Mouse (Mus musculus) cerebellum, postnatal 36 days (tissue): ENCODE results near the gene Arhgef6.
A peak's percentile ranks its signal among the peaks of the same experiment; 100 is the strongest.

Experiments used
- DNase-seq, 2 experiments: peaks; one replicate each; pipeline ENCODE4 v3.0.0; 2021 to 2022; ENCODE audit warnings: mixed read lengths in 2 of 2

The Arhgef6 gene

GRCm38 (mm10) chrX:57338371-57339211 lies at the start of gene Arhgef6:
Arhgef6 (minus strand) TSS chrX:57338729.
- no peak for DNase-seq

GRCm38 (mm10) chrX:57380915-57381314 lies 42.4 kb upstream of the Arhgef6 start:
- peak; percentile 16 to 21 for DNase-seq

DNA sequence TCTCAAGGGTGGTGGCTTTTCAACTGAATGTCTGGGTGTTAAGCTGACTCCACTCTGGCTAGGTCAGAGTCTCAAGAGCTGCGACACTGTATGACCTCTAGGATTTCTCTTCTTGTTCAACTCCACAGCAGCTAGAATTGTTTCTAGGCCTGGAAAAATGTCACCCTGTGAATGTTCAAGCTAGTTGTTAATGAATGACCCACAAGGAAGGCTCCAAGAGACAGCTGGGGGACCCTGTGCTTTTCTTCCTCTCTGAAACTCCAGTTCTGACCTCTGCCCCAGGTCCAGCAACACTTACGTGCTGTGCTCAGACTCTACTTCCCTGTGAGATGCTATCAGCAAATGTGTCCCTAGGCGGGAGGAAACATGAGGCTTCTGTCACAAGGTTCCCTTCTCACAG lies 40.0 kb upstream of the Arhgef6 start:
- no peak for DNase-seq

GRCm38 (mm10) chrX:57377096-57377495 lies 38.6 kb upstream of the Arhgef6 start:
- no peak for DNase-seq

DNA sequence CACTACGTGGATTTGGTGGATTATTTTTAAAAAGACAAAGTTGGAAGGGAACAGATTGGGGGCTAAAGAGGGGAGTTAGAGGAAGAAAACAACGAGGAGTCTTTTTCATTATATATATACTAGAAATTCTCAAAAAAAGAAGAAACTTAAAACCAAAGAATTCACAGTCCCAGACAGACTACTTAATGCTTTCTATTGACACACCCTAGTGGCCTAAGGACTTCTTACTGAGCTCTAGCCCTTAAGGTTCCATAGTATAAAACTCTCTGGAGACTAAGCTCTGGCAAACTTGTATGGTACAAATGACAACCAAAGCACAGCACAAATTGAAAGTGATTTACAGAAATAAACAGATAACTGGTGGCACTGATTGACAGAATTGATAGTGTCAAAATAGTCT lies 35.5 kb upstream of the Arhgef6 start:
- DNase-seq = no peak

DNA sequence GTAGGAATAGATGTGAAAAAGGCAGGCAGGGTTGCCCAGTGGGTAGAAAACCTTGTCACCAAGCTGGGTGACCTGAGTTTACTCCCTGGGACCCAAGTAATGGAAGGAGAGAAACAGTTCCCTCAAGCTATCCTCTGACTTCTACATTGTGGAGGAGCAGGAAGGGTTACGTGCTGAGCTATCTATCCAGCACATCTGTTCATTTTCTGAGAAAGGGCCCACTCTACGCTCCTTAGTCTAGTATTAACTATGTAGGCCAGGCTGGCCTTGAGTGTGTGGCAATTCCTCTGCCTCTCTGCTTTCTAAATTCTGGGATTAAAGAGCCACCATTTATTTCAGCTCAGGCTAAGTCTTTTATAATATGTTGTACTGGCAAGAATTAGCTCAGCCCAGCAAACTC lies 35.0 kb upstream of the Arhgef6 start:
- DNase-seq = no peak

DNA sequence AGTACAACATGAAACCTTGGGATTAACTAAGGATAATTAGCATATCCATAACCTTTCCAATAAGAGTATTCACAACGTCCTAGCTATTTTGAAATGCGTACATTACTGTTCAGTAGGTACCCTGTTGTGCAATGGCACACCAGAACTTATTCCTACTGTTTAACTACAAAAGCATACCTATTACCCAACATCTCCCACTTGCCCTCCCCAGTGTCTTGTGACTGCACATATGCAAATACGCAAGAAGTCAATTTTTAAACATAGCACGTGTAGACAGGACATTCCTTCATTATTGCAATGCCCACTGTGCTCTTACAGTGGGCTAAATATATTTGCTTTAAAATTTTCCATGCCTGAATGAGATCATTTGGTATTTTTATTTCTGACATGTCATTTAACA lies 34.4 kb upstream of the Arhgef6 start:
- DNase-seq = no peak

DNA sequence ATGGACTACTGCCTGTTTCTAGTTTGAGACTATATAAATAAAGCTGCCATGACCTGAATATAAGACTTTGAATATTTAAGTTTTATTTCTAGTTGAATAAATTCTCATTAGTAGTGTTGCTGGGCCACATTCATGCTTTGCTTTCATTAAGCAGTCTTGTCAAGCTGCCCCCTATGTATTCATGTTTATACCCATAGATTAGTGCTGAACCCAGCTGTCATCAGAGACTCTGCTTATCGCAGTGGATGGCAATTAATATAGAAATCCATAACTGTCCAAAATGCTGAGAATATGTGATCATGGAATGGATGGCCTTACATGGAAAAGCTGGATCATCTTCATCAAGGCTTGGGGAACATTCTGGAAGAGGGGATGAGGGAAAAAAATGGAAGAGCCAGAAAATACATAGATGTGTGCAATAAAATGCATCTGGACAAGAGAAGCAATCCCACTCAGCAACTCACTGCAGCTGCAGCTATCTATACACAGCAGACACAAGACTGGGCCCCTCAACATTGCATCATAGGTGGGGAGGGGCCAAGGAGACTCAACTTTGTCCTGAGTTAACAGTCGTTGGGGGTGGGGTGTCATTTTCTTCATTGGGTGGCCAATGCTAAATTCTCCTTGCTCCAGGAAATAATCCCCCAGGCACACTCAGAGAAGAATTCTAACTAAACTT lies 26.5 kb upstream of the Arhgef6 start:
- no peak for DNase-seq

DNA sequence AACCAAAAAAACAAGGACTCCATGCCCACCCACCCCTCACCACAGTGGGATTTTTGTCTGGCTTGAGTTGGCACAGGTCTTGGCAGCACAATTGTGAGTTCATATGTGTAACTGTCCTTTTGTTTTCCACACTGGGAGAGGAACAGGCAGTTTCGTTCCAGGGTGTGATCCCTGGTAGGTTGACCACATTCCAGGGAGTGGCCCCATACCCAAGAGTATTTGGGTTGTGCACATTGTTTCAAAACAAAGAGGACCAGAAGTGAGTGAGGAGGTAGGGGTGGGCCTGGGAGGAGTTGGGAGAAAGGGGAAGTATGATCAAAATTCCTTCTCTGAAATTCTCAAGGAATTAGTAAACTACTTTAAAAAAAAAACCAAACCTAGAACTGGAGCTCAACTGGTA lies 20.8 kb upstream of the Arhgef6 start:
- DNase-seq = no peak

DNA sequence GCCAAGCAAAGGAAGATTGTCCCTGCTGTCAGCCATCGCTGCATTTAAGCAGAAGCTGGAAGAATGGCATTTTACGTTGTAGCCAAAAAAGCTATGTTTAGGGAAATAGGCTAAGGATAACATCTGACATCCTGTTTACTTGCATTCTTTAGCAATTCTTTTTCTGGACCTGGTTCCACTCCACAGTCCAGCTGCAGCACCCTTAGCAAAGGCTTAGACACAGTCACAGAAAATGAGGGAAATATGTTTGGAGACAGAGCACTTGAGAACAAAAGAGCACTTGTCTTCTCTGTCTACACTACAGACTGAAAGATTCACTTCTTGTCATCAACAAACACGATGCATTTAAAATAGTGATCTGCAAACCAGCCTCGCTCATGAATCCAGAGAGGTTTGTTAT lies 691 bp upstream of the Arhgef6 start:
- DNase-seq = no peak

GRCm38 (mm10) chrX:57337582-57337981 lies 947 bp downstream of the Arhgef6 start:
- no peak for DNase-seq

- DNase-seq = no peak
Observed at GRCm38 (mm10) chrX:57336958-57337357, 1.6 kb downstream of the Arhgef6 start.

DNA sequence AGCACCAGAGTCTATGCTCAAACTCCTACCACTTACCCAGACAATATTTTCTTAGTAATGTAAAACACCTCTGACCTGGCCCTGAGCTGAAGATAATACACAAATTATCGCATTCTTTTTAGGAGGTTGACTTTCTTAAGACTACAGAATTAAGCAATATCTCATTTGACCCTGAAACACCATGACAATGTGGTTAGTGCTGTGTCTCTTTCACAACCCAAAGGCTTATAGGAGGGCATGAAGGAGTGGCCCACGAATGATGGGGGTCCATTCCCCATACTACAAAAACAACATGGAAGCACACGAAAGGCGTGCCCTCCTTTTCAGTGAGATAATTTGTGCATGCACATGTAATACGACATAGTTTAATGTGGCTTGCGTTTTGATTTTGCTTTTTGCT lies 3.2 kb downstream of the Arhgef6 start:
- DNase-seq = no peak

DNA sequence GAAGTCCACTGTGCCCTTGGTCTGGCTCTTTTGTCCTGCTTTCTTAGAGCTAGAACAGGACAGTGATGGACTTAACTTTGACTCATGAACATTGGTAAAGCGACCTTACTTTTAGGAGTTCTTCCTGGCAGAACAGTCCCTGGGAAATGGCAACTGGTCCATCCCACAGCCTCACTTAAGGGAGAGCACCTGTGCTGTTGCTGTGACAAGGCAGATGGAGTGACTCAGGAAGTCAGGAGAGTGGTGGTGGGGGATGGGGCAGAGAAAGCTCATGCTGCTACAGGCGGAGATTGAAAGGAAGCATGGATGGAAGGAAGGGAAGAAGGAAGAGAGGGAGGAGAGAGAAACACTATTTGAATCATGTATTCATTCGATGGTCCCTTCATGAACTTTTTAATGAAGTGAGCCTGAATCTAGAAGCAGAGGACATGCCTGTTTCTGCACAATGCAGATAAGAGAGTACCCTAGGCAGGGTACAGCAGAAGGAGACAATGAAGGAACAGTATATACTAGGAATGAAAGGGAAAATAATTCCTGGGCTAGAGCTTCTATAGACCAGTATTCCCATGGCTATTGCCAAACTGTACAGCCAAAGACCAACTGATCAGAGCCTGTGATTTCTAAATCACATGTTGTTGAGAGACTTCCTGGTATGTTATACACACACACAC lies 10.7 kb downstream of the Arhgef6 start:
- DNase-seq = no peak

DNA sequence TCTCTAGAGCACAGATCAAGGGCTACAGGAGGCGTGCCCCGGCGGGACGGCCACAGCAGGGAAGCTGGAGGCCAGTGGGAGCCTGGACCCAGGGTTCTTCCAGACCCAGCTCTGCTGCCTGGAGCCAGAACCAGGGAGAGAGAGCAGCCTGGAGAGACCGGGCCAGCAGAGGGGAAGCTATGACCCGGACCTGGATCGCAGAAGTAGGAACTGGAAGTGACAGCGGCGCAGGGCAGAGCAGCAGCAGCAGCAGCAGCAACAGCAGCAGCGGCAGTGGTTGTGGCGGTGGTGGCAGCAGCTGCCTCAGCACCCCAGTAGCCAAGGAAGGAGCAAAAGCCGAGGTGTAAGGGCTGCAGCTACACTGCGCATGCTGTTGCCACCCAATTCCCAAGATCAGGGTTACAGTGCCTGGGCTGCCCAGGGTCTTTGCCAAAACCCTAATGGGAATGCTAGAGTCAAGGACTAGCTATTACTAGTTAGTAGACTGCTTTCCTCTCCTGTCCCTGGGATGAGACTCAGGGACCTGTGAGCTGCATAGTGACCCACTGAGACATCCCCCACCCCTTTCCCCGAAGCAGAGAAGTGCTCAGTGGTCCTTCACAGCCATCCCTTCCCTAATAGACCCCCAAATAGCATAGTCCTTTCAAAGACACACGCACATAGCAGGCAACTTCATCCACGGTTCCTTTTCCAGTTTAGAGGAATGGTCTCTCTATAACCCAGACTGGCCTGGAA lies 11.9 kb downstream of the Arhgef6 start:
- DNase-seq = peak; percentile 7 to 16

DNA sequence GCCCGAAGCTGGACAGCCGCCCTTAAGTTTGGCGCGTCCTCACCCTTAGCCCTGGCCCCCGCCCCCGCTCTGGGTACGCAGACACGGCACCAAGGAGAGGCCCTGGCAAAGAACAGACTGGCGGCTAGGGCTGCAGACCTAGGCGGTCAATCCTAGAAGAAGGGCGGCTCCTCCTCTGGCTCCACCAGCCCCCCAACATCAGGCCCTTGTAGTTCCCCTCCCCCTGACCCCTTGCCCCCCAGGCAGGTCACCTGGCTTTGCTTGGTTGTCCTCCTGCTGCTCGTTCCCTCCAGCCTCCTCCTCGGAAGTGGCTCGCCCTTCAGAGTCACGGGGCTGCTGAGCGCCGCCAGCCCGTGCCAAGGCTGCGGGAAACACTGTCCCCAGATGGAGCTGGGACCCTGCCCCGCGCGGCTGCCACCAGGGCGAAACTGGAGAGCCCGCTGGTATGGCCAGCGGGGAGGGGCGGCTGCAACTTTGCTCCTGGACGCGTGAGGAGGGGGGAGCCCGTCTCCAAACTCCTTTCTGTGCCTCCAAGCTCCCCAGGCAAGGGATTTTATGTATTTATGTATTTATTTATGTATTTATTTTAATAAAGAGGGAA lies 12.6 kb downstream of the Arhgef6 start:
- DNase-seq = peak; percentile 19 to 22

GRCm38 (mm10) chrX:57324891-57325290 lies 13.6 kb downstream of the Arhgef6 start:
- DNase-seq = no peak

DNA sequence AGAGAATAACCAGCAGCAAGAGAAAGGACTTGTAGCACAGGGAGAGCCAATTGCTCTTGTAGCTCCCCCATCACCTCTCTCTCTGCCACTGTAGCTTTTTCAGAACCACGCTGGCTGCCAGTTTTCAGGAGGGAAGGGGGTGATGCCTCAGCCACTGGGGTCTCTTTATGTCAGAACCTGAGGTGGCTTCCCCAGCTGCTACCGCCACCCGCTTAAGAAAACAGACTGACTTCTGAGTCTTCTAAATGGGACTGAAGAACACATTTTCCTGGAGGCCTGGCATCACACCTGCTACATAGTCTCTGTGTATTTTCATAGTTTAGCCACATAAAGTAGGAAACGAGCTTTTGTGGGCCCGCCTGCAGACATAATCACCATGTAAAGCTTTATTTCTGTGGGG lies 26.5 kb downstream of the Arhgef6 start:
- DNase-seq = no peak

GRCm38 (mm10) chrX:57309993-57310392 lies 28.5 kb downstream of the Arhgef6 start:
- no peak for DNase-seq

DNA sequence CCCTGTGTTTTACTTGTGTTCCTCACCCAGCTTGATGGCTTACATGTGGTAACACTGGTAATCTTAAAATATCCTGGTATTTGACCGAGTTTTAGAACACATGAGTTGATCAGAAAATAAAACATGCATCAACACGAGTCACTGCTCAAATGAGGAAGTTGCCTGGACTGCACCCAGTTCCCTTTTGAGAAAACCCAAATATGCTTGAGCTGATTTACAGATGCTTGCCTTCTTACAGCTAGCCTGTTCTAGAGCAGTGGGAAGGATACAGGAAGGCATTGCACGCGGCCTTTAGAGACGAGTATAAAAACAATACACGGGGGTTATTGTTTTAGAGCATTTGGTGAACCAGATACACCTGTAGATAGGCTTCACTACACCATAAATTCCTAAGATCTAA lies 31.8 kb downstream of the Arhgef6 start:
- no peak for DNase-seq

GRCm38 (mm10) chrX:57304784-57305287 lies 33.7 kb downstream of the Arhgef6 start:
- DNase-seq = no peak

- DNase-seq = no peak
Observed at GRCm38 (mm10) chrX:57303188-57303878, 35.2 kb downstream of the Arhgef6 start.
